Mouse (Mus musculus): ENCODE results near the gene Grik5.

The Grik5 gene

DNA sequence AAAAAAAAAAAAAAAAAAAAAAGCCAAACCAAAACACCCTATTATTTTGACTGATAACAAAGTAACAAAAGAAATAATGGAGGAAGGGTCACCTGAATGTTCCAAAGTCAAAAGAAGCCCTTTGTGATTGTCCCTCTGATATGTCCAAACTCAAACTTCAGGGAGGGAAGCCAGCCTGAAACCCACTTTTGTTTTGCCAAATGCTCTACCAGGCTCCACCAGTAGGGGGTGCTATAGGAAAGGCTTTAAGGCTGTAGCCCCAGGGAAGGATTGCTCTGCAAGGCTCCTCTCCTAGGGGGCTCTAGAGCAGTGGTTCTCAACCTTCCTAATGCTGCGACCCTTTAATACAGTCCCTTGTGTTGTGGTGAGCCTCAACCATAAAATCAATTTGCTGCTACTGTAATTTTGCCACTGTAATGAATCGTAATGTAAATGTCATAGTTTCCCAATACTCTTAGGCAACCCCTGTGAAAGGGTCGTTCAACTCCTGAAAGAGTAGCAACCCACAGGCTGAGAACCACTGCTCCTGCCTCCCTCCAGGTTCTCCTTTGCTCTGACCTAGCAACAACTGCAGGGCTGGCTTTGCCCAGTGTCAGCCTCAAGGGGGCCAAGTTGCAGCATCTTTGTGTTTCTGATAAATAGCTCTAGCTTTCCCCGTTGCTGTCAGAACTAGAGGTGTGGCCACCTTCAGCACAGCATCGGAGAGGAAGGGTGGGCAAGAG lies 42.0 kb downstream of the Grik5 start:
- peak in 1 of 2 experiments; percentile 81 for DNase-seq

DNA sequence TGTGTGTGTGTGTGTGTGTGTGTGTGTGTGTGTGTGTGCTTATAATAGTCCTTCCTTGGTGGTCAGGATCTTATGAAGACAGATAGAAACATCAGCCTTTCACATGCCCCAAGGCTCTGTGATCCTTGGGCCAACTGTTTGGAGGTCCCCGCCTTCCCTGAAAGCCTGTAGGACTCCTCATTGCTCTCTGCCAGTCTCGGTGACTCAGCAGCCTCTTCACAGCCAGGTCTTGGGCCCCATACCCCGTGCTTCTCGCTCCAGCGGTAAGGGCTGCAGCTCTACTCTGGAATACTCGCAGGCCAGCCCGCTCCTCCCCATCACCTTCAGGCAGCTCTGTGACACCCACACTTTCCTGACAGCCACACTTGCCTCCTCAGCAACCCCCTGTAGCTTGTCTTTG lies 45.7 kb downstream of the Grik5 start:
- no peak for DNase-seq

DNA sequence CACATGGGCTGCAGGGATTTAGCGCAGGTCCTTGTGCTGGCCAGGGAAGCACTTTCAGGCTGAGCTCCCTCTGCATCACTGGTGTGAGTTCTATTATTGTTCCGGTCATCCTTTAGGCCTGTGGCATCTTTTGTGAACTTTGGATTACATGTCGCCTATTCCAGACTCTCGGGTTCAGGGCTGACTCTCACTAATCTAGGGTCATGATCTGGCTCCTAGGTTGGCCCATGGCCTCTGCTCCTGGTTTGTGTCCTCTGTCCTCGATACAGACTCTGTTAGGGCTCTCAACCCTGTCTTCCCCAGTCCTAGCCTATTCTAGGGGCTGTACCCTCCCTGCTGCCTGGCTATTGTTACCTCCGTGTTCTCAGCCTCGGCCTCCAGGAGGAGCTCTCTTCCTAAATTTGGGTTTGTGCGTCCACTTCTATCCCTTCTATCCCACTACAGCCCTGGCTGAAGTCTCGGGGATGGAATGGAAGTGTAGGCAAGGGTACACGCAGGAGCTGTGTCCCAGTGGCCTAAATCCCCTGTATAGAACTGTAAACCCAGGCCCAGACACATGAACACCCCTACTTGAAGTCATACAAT lies 46.2 kb downstream of the Grik5 start:
- DNase-seq, result peak in 1 of 2 experiments; percentile 34

DNA sequence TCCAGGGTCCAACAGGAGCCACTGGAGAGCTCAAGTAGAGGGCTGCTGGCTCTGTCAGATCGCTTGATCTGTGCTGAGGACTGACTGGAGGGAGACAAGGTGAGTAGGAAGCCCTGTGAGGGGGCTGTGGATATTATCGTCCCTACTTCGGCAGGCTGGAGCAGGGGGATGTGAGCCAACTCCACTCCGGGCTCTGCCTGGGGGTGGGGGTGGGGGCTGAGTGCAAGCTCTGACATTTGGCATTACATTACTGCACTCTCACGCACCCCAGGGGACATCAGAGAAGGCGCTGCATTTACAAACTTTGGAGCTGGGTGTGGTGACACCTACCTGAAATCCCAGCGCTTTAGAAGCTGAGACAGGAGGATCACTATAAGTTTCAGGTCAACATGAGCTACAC lies 60.6 kb downstream of the Grik5 start:
- DNase-seq, result no peak

DNA sequence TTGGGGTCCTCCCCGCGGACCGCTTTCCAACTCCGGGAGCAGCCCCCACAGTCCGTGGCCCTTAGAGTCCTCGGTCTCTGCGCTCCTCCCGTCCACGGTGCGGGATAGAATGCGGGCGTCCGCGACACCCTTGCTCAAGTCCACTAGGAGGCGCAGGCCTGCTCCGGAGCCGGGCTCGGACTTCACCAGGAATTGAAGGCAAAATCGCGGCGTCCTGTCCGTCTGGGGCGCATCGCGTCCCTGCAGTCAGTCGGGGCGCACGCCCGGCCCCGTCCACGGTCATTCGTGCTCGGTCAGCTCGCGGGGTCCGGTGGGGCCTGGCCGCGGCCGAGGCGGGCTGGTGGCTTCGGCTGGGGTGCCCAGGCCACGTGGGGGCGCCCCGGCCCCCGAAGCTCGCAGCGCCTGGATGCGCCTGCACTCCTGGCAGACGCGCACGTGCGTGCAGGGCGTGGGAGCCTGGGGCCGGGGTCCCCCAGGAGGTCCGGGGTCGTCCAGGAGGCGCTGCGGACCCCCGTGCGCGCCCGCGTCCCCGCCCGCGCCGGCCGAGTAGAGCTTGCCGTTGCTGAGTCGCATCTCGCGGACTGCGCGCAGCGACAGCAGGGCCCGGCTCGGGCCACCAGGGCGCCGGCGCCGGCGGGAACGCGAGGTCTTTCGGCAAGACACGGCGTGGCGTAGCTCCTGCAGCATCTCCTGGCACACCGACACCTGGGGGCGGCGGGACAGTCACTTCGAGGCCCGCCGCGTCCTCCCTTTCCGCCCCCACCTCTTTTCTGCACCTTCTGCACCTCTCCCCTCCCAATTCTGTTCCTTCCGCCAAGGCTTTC lies 61.8 kb downstream of the Grik5 start:
- DNase-seq, result peak; percentile 45 to 57

DNA sequence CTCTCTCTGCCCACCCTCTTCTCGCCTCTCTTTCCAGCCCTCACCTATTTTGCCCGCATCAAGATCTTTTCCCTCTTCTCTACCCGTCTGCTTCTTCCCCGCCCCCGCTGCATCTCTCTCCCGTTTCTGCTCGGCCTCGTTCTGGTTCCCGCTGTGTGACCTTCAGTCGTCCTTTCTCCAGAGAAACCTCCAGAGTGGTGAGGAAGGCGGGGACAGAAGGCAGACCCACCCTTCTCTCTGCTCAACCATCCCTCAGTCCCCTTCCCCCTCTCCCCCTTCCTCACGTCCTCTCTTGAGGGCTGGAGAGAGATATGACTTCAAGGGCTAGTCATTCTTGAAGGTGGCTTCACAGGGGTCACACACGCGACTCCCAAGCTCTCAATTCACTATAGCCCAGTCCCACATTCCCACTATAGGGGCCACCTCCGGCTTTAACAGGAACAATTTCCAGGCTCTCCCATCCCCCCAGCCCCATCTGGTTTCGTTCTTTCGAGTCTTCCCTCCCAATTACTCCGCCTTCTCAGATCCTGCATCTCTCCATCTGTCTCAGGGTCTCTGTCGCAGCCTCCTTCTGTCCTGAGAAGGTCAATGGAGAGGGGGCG lies 62.9 kb downstream of the Grik5 start:
- no peak for DNase-seq

DNA sequence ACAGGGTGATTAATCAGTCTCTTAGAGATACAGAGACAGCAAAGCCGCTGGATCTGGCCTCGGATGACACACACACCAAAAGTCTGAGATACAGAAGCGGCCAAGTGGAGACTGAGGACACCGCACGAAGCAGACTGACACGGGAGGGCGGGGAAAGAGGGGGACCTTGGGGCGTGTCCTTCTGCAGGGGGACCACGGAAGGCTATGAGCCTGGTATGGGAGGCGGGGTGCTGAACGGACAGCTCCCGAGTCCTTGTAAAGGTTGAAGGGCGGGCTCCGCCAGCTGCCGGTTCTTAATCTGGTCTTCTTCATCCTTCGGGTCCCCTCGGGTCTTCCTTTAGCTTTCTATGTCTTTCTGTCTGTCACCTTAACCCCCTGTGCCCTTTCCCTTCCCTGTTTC lies 63.5 kb downstream of the Grik5 start:
- DNase-seq, result peak; percentile 51 to 71

DNA sequence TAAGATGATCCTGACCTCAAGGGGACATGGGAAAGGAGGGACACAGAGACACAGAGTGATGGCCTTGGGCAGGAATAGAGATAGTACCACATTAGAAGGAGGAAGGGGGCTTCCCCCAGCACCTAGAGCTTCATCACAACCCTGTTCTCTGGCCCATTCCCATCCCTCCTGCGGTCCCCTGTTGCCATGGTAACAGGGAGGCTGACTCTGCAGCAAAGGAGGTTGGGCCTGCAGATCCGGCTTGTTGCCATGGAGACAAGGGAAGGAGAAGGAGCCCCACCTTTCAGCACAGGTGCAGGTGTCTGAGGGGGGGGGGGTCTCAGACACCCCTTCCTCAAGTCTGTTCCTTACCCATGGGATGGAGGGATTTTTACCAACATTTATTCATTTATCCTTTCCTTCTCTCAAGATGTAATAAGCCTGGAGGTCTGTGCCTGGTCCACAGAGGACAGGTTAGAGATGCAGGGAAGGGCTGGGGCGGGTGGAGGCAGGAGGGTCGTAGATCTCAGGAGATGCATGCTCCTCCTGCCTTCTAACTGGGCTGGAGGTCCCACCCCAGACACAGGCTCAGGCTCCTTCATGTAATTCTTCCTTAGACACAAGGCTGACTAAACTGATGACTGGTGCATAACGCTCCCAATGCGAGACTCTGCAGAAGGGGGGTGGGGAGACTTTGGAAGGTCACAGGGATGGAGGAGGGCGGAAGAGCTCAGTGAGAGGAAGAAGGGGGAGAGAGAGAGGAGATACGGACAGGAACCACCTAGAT lies 64.4 kb downstream of the Grik5 start:
- DNase-seq, result no peak

DNA sequence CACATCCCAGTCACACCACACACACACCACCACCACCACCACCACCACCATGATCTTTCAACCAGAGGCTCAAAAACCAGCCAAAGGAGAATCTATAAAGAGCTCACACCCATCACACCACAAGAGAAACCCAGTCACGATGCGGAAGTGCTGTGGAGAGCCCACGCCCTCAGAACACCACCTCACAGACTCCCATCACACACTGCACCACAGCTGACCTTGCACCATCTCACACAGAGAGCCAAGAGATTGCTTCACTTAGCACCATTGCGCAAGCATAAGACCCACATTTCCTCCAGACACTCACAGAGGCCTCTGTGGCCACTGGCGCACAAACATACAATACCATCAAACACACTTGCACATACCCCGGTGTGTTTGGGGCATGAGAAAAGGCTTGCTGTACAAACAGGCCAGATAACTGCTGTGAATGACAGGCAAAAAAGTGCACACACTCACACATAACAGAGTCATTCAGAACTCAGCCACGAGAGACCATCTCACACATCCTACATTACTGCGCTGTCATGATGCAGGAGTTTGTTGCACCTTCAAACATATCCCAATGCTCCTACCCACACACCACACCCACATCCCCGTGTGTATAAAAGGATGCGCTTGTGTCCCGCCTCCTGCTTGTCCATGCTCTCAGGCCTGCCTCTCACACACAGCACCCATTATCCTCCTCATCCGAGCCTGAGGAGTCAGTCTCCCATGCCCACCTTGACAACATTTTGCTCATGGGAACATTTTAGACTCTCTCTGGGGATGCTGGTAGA lies 65.4 kb downstream of the Grik5 start:
- DNase-seq, result peak; percentile 53 to 65

DNA sequence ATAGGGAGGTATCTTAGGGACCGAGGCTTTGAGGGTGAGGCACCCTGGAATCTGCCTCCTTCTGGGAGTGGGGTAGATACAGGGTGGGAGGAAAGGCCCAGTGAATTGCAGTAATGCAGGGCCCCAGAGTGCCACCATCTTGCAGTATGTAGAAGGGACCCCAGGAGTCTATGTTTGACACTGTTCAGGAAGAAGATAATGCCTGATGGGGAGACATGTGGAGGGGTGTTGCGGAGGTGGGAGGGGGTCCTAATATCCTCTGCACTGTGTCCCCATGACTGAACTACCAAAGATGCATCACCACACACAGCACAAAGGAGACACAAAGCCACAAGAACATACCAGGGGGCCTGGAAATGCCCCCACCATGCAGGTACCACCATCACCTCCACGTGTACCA lies 66.0 kb downstream of the Grik5 start:
- no peak for DNase-seq

DNA sequence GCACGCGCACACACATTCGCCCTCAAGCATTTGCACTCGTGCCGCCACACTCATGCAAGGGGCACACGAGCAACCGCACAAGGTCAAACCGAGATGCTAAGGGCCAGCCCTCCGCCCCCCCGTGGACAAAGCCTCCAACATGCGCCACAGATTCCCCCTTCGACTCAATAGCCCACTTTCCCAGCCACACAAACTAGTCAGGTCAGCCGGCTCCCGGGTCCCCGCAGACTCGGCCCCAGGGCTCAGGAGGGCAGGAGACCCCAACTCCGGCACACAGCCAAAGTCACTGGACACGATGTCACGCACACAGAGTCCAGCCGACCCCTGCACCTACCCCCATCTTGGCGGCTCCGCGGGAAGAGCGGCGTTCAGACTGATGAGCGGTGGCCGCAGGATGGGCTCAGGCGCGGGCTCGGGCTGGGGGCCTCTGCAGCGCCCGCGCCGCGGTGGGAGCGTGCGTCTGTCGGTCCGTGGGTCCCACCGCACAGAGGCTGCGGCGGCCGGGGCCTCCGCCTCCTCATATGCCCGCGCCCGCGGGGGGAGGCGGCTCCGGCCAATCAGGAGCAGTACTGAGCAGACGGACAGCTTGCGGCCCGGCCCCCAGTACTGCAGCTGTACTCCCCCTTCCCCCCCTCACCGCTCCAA lies 66.6 kb downstream of the Grik5 start, which contains the start of gene Atp1a3:
Atp1a3 (minus strand) TSS at position 538 of the 645 bp plus-strand sequence.
- DNase-seq, result peak; percentile 24 to 47

DNA sequence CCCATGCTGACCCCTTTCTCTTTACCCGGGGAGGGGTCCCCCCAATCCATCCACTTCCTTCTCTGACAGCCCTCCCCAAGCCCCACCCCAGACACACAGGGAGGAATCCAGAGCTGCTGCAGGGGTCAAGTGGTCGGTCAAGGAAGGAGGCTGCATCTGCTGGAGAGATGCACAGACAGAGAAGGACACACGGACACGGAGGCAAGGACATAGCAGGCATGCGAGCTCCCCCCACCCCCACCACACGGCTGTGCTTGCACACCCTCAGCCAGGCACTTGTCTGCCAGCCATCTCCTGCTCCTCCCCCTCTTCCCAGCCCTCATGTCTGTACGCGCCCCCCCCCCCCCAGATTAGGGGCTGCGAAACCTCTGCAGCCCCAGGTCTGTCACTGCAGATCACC lies 67.3 kb downstream of the Grik5 start:
- no peak for DNase-seq

DNA sequence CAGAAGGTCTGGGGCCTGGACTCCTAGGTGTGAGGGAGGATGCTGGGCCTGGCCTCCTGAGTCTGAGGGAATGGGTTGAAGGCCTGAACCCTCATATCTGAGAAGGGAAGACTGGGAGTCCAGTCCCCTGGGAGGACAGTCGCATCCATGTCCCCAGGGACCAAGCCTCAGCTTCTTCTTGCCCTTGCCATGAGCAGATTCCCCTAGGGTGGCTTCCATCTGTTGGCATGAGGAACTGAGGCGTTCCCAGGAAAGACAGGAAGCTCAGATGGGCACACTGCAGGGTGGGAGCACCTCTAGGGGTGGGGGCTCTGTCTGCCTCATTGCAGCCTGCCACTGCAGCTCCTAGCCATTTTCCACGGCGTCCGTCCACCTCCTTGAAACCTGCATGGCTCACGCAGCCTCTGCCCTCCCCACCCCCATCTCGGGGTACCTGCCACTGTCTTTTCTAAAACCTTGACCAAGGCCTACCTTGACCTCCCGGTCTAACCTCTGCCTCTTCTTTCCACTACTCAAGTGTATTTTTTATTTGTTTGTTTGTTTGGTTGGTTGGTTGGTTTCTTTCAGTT lies 68.2 kb downstream of the Grik5 start:
- DNase-seq, result no peak

DNA sequence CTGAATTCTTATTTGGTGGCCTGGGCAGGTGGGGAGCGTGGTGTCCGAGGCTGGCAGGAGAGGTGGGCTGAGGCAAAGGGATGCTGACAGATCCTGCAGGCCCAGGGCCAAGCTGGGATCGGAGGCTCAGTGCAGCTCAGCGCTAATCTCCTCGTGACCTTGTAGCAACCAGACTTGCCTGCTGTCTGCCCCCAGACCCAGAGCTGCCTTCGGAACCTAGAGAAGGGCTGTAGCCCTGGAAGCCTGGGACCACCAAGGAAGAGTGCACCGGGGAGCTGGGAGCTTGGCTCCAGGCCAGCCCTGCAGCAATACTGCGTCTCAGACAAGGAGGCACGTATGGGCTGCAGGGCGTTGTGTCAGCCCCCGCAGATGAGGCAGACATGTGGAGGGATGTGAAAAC lies 68.9 kb downstream of the Grik5 start:
- no peak for DNase-seq

DNA sequence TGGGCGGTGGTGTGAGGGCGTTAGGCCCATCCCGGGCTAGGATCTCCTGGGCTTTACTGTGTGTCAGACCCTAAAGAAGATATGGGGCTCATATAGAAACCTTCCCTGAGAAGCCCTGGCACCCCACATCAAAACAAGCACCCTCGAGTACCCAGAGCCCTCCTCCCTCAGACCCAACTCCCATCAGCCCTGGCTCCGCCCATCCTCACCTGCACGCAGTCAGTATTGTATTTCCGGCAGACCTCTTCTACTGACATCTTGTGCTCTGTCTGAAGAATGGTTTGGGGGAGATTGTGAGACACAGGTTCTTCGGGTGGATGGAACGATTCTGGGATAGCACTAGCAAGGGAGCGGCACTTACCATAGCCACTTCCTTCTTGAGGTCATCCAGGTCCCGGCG lies 71.4 kb downstream of the Grik5 start:
- no peak for DNase-seq

DNA sequence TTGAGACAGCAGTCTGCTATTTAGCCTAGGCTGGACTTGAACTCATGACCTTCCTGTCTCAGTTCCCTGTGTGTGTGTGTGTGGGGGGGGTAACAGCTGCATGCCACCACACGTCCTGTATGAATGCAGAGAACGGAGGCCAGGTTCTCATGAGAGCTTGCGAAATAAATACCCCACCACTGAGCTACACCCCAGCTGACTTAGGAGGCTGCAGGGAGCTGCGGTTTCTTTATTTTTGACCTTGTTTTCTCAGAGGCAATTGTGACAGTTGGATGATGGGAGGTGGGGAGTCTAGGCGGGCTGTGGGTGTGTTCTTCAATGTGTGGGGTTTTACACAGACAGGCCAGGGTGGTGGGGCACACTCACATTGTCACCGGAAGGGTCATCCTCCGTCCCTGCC lies 71.9 kb downstream of the Grik5 start:
- DNase-seq, result no peak

DNA sequence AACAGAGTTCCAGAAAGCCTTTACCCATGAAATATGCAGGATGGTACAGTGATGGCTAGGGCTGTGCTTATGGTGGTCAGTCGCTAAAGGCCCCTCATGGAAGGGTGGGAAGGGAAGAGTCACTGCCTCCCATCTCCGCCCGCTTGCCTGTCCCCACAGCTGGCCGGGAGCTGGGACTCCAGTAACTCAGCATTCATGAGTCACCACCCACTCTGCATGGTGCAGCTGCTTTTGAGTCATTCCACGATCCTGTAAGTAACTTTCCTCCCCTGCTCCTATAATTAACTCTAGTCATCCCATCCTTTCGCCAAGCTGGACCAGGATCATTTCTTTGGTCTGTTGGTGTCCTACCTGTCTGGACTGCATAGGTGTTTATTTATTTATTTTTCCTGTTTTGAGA lies 79.1 kb downstream of the Grik5 start:
- no peak for DNase-seq

DNA sequence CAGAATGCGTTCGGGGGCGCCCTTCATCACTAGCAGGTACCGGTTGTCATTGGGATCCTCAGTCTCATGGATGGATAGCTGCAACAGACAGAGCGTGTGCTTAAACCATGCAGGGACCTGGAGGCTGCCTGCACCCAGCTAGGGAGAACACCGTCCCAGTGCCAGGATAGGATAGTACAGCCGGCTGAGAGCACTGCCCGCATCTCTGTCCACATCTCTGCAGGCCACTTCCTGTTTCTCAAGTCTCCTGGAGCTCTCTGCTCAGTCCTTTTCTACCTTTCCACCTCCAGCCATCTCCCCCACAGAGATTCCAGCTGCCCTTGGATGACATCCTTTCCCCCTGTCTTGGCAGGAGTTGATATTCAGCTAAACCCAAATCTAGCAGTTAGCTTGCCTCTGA lies 81.7 kb downstream of the Grik5 start:
- no peak for DNase-seq

DNA sequence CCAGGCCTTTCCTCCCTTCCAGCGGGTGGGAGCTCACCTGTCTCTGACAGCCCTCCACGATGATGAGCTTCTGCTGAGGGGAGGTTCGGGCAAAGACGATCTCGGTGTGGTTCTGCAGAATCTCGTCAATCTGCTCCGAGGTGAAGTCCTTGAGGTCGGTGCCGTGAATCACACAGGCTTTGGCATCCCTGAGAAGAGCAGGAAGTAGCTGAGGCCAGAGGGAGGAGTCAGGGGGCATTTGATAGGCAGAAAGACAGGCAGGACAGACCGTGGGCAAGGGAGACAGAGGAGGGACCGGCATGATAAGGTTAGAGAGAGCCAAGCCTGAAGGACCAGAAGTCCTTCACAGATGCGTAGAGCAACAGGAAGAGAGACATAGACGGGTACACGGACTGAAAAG lies 84.2 kb downstream of the Grik5 start:
- no peak for DNase-seq

DNA sequence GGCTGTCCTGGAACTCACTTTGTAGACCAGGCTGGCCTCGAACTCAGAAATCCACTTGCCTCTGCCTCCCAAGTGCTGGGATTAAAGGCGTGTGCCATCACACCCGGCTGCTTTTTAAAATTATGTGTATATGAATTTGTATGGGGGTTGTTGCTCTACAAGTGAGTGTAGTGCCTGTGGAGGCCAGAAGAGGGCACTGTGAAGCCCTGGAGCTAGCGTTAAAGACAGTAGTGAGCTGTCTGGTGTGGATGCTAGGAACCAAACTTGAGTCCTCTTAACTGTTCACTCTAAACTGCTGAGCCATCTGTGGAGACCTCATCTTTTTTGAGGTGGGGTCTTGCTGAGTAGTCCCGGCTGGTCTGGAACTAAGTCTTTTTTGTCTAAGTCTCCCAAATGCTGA lies 86.3 kb downstream of the Grik5 start:
- DNase-seq, result no peak

DNA sequence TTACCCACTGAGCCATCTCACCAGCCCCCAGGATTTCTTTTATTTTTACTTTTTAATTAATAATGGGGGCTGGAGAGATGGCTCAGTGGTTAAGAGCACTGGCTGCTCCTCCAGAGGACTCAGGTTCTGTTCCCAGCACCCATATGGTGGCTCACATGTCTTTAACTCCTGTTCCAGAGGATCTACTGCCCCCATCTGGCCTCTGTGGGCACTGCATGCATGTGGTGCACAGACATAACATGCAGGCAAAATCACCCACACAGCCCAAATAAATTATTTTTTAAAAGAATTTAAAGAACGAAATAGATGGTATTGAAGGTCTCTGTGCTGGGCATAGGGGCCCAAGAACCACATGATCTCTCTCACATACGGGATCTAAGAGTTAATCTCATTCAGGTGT lies 87.8 kb downstream of the Grik5 start:
- DNase-seq, result no peak

Data from lung, postnatal 4 days (tissue).